Mouse (Mus musculus): ENCODE measurements at regions not wholly inside any gene's neighbourhood (a gene's known extent, or its start where the extent isn't known, plus 50 kb on each side); places are given as distances from the start of the nearest gene placed in this dataset.
"Not testable (repeated sequence)": the region's sequence is repeated elsewhere in the genome, so short reads cannot be mapped to it uniquely, and the experiment has no call there.

- no peak for DNase-seq (ENCODE audit: low spot score)
- no peak for ATAC-seq (ENCODE audit: insufficient number of reproducible peaks, low FRiP score, low TSS enrichment, low read depth)
- WGBS: 51% methylated on average over 2 of the region's 2 CpGs
- Histone ChIP-seq H3K27ac (replicated peaks; ENCODE audit: low read depth, low read length) (no peak overlapping the region), H3K36me3 (ENCODE audit: control insufficient read depth, insufficient read depth, low read length) (no peaks in the 10 kb centered on the region), H3K4me3 (ENCODE audit: low read depth, low read length) (no peak overlapping the region), H3K27me3 (ENCODE audit: control insufficient read depth, insufficient read depth, low read length) (no peaks in the 10 kb centered on the region), H3K4me1 (ENCODE audit: control insufficient read depth, insufficient read depth, low read length) (no peaks in the 10 kb centered on the region), H3K9ac (ENCODE audit: low read length) (no peak overlapping the region), H3K4me2 (ENCODE audit: low read depth, severe bottlenecking) (no peak overlapping the region), H3K9me3 (ENCODE audit: control insufficient read depth, low read length) (no peaks in the 10 kb centered on the region)
Measured at GRCm38 (mm10) chr4:55644895-55645294, 112.6 kb upstream of the Klf4 start.

- Histone ChIP-seq H3K4me1 (ENCODE audit: control insufficient read depth, insufficient read depth, low read length) (no peaks in the 10 kb centered on the region), H3K9me3 (ENCODE audit: control insufficient read depth, low read length) (no peaks in the 10 kb centered on the region), H3K9ac (ENCODE audit: low read length) (no peak overlapping the region), H3K27ac (replicated peaks; ENCODE audit: low read depth, low read length) (no peak overlapping the region), H3K4me3 (ENCODE audit: low read depth, low read length) (no peak overlapping the region), H3K36me3 (ENCODE audit: control insufficient read depth, insufficient read depth, low read length) (no peaks in the 10 kb centered on the region), H3K27me3 (ENCODE audit: control insufficient read depth, insufficient read depth, low read length) (no peaks in the 10 kb centered on the region), H3K4me2 (ENCODE audit: low read depth, severe bottlenecking) (no peak overlapping the region)
- 77% methylated on average over 7 of the region's 7 CpGs for WGBS
- ATAC-seq (ENCODE audit: insufficient number of reproducible peaks, low FRiP score, low TSS enrichment, low read depth): no peak
- DNase-seq (ENCODE audit: low spot score): no peak
Measured at GRCm38 (mm10) chr4:55634946-55635511, 102.8 kb upstream of the Klf4 start.

- ATAC-seq (ENCODE audit: insufficient number of reproducible peaks, low FRiP score, low TSS enrichment, low read depth) (no peak), DNase-seq (ENCODE audit: low spot score) (no peak)
- 91% methylated on average over 1 of the region's 1 CpGs for WGBS
- Histone ChIP-seq H3K4me3 (ENCODE audit: low read depth, low read length) (no peak overlapping the region), H3K27ac (replicated peaks; ENCODE audit: low read depth, low read length) (no peak overlapping the region), H3K36me3 (ENCODE audit: control insufficient read depth, insufficient read depth, low read length) (no peaks in the 10 kb centered on the region), H3K4me1 (ENCODE audit: control insufficient read depth, insufficient read depth, low read length) (no peaks in the 10 kb centered on the region), H3K4me2 (ENCODE audit: low read depth, severe bottlenecking) (no peak overlapping the region), H3K27me3 (ENCODE audit: control insufficient read depth, insufficient read depth, low read length) (no peaks in the 10 kb centered on the region), H3K9me3 (ENCODE audit: control insufficient read depth, low read length) (no peaks in the 10 kb centered on the region), H3K9ac (ENCODE audit: low read length) (no peak overlapping the region)
Measured at GRCm38 (mm10) chr4:55631157-55631556, 98.9 kb upstream of the Klf4 start.

DNA sequence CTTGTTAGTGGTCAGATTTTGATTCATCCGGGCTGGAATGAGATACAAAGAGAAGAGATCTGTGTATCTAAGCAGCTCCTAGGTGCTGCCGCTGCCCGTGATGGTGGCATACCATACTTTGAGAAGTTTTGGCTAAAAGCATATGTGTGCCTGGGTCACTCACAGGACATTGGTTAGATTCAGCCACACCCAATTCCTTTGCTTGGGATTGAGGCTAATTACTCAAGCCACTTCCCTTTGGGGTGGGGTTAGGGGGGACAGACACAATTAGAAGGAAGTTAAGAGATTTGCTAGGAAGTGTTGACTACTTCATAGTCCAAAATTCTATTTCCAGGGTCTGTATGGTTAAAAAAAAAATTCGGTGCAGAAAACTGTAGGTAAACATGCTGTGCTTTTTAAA is 97.9 kb upstream of the Klf4 start:
- H3K36me3 ChIP-seq (ENCODE audit: control insufficient read depth, insufficient read depth, low read length); DNase-seq (ENCODE audit: low spot score); H3K4me1 ChIP-seq (ENCODE audit: control insufficient read depth, insufficient read depth, low read length); H3K9ac ChIP-seq (ENCODE audit: low read length); H3K9me3 ChIP-seq (ENCODE audit: control insufficient read depth, low read length); H3K4me3 ChIP-seq (ENCODE audit: low read depth, low read length); H3K27ac ChIP-seq (replicated peaks; ENCODE audit: low read depth, low read length); ATAC-seq (ENCODE audit: insufficient number of reproducible peaks, low FRiP score, low TSS enrichment, low read depth); H3K4me2 ChIP-seq (ENCODE audit: low read depth, severe bottlenecking); H3K27me3 ChIP-seq (ENCODE audit: control insufficient read depth, insufficient read depth, low read length): not testable (repeated sequence)
- WGBS: 84% methylated on average over 4 of the region's 4 CpGs

- DNase-seq (ENCODE audit: low spot score) (no peak), ATAC-seq (ENCODE audit: insufficient number of reproducible peaks, low FRiP score, low TSS enrichment, low read depth) (no peak)
- Histone ChIP-seq H3K9ac (ENCODE audit: low read length) (no peak overlapping the region), H3K4me1 (ENCODE audit: control insufficient read depth, insufficient read depth, low read length) (no peaks in the 10 kb centered on the region), H3K36me3 (ENCODE audit: control insufficient read depth, insufficient read depth, low read length) (no peaks in the 10 kb centered on the region), H3K27ac (replicated peaks; ENCODE audit: low read depth, low read length) (no peak overlapping the region), H3K4me2 (ENCODE audit: low read depth, severe bottlenecking) (no peak overlapping the region), H3K27me3 (ENCODE audit: control insufficient read depth, insufficient read depth, low read length) (no peaks in the 10 kb centered on the region), H3K9me3 (ENCODE audit: control insufficient read depth, low read length) (no peaks in the 10 kb centered on the region), H3K4me3 (ENCODE audit: low read depth, low read length) (no peak overlapping the region)
- WGBS: 86% methylated on average over 9 of the region's 9 CpGs
Measured at GRCm38 (mm10) chr4:55624779-55625178, 92.5 kb upstream of the Klf4 start.

DNA sequence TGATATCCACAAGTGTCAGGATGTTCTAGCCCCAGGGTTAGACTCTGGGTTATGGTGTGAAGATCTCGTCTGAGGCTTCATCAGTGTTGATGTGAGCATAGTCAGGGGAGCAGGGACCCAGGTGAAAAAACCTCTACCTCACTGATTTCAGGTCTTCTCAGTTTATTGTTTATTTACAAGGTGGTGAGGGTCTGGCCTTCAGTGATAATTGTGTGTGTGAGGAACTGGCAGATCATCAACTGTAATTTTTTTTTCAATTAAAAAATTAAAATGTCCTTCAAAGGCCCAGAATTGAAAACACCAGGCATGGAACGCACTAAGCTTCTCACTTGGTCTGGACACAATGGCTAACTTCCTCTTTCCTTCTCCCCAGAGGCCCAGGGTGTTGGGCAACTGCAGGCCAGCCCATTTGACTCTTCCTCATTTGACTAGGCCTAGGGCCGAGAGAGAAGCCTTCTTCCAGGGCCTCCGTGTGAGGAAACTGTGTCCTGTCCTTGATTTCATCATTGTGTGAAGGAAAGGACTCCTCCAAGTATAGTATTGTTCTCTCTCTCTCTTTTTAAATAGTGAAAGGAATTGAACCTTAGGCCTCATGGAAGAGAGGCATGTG is 91.0 kb upstream of the Klf4 start:
- H3K9me3 ChIP-seq (ENCODE audit: control insufficient read depth, low read length): no peaks in the 10 kb centered on the region
- no peak overlapping the region for H3K4me3 ChIP-seq (ENCODE audit: low read depth, low read length)
- ATAC-seq (ENCODE audit: insufficient number of reproducible peaks, low FRiP score, low TSS enrichment, low read depth) (no peak), DNase-seq (ENCODE audit: low spot score) (no peak)
- H3K27ac ChIP-seq (replicated peaks; ENCODE audit: low read depth, low read length): no peak overlapping the region
- no peak overlapping the region for H3K4me2 ChIP-seq (ENCODE audit: low read depth, severe bottlenecking)
- no peak overlapping the region for H3K9ac ChIP-seq (ENCODE audit: low read length)
- H3K36me3 ChIP-seq (ENCODE audit: control insufficient read depth, insufficient read depth, low read length): no peaks in the 10 kb centered on the region
- 77% methylated on average over 4 of the region's 4 CpGs for WGBS
- no peaks in the 10 kb centered on the region for H3K27me3 ChIP-seq (ENCODE audit: control insufficient read depth, insufficient read depth, low read length)
- no peaks in the 10 kb centered on the region for H3K4me1 ChIP-seq (ENCODE audit: control insufficient read depth, insufficient read depth, low read length)

DNA sequence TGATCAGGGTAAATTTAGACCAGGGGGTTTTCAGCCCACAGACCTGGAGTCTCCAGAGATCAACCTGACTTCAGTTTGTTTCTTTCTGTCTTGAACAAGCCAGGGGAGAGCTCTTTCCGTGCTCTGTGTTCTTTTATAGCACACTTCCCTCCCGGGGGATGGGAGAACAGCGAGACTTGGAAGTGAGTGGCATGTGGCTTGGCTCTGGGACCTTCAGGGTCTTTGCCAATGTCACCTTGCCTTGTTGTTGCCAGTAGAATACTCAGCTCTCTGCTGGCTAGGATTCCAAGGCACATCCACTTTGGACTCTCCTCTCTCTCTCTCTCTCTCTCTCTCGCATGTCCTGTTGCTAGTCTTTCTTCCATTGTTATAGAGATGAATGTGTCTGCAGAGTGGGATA is 90.4 kb upstream of the Klf4 start:
- WGBS: 78% methylated on average over 4 of the region's 4 CpGs

DNA sequence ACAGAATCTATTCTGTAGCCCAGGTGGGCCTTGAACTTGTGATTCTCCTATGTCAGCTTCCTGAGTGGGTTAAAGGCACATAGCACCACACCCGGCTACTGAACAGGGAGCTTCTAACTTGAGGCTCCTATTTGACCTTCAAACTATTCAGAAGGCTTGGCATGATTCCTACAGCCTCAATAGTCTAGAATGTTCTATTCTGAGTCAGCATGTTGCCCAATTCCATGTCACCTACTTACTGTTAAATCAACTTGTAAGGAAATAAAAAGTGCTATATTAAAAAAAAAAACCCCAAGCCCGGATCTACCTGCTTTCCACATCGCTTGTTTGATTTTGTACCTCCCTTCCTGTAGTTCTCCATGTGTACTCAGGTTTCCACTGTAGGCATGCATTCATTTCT is 87.6 kb upstream of the Klf4 start:
- Histone ChIP-seq H3K4me2 (ENCODE audit: low read depth, severe bottlenecking) (no peak overlapping the region), H3K36me3 (ENCODE audit: control insufficient read depth, insufficient read depth, low read length) (no peaks in the 10 kb centered on the region), H3K9me3 (ENCODE audit: control insufficient read depth, low read length) (no peaks in the 10 kb centered on the region), H3K27me3 (ENCODE audit: control insufficient read depth, insufficient read depth, low read length) (no peaks in the 10 kb centered on the region), H3K9ac (ENCODE audit: low read length) (no peak overlapping the region), H3K4me3 (ENCODE audit: low read depth, low read length) (no peak overlapping the region), H3K27ac (replicated peaks; ENCODE audit: low read depth, low read length) (no peak overlapping the region), H3K4me1 (ENCODE audit: control insufficient read depth, insufficient read depth, low read length) (no peaks in the 10 kb centered on the region)
- ATAC-seq (ENCODE audit: insufficient number of reproducible peaks, low FRiP score, low TSS enrichment, low read depth) (no peak), DNase-seq (ENCODE audit: low spot score) (no peak)
- WGBS: 93% methylated on average over 3 of the region's 3 CpGs

More for the DNA sequence above, 90.4 kb upstream of the Klf4 start:
- Histone ChIP-seq H3K36me3 (ENCODE audit: control insufficient read depth, insufficient read depth, low read length) (no peaks in the 10 kb centered on the region), H3K4me2 (ENCODE audit: low read depth, severe bottlenecking) (no peak overlapping the region), H3K4me3 (ENCODE audit: low read depth, low read length) (no peak overlapping the region), H3K9me3 (ENCODE audit: control insufficient read depth, low read length) (no peaks in the 10 kb centered on the region), H3K4me1 (ENCODE audit: control insufficient read depth, insufficient read depth, low read length) (no peaks in the 10 kb centered on the region), H3K9ac (ENCODE audit: low read length) (no peak overlapping the region), H3K27ac (replicated peaks; ENCODE audit: low read depth, low read length) (no peak overlapping the region), H3K27me3 (ENCODE audit: control insufficient read depth, insufficient read depth, low read length) (no peaks in the 10 kb centered on the region)
- DNase-seq (ENCODE audit: low spot score) (no peak), ATAC-seq (ENCODE audit: insufficient number of reproducible peaks, low FRiP score, low TSS enrichment, low read depth) (no peak)

DNA sequence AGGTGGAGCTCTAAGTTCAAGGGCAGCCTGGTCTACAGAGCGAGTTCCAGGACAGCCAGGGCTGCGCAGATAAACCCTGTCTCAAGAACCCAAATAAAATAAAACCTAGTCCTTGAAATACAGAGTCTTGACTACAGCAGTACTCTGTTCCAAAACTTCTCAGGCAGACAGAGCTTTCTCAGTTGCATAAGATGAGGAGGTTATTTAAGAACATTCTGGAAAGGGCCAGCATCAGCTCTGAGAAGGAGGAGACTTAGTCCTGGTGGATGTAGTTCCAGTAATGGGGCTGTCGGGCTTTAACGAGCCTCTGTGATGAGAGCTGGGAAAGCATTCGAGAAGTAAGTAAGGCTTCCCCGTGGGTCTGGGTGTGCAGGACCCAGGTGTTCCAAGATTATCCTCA is 83.5 kb upstream of the Klf4 start:
- Histone ChIP-seq H3K27ac (replicated peaks; ENCODE audit: low read depth, low read length) (no peak overlapping the region), H3K9ac (ENCODE audit: low read length) (no peak overlapping the region), H3K9me3 (ENCODE audit: control insufficient read depth, low read length) (no peaks in the 10 kb centered on the region), H3K27me3 (ENCODE audit: control insufficient read depth, insufficient read depth, low read length) (no peaks in the 10 kb centered on the region), H3K36me3 (ENCODE audit: control insufficient read depth, insufficient read depth, low read length) (no peaks in the 10 kb centered on the region), H3K4me1 (ENCODE audit: control insufficient read depth, insufficient read depth, low read length) (no peaks in the 10 kb centered on the region), H3K4me3 (ENCODE audit: low read depth, low read length) (no peak overlapping the region), H3K4me2 (ENCODE audit: low read depth, severe bottlenecking) (no peak overlapping the region)
- no peak for DNase-seq (ENCODE audit: low spot score)
- no peak for ATAC-seq (ENCODE audit: insufficient number of reproducible peaks, low FRiP score, low TSS enrichment, low read depth)
- 70% methylated on average over 6 of the region's 6 CpGs for whole genome bisulfite sequencing

Measured in limb, embryonic 11.5 days (tissue).